Mouse (Mus musculus) layer of hippocampus, postnatal 10 days (tissue): ENCODE data around the gene Scn7a. TPM values are rescaled to one million over a fixed set of nuclear protein-coding genes. Genes with fewer than 3 reads are reported as not detected.

Experiments used
- DNase-seq, 2 experiments: peaks; one replicate each; pipeline ENCODE4 v3.0.0; 2021; ENCODE audit warnings: low spot score in 2 of 2
- long read RNA-seq: library from polyadenylated mRNA; stranded (forward); transcript quantifications from one replicate; pipeline ENCODE4 v2.0.0, GENCODE M21; 2023
- total RNA-seq, 2 experiments: library from RNA; stranded (reverse); gene quantifications; 2 replicates each; pipeline ENCODE4 v1.2.3; 2021

The Scn7a gene
- total RNA-seq: under 1 TPM; 0.94 to 0.98 TPM
- long read RNA-seq, partial matches to known transcripts: 0 of 1 reads
- long read RNA-seq, other reads (novel, unspliced or antisense): 1 of 1 reads

DNA sequence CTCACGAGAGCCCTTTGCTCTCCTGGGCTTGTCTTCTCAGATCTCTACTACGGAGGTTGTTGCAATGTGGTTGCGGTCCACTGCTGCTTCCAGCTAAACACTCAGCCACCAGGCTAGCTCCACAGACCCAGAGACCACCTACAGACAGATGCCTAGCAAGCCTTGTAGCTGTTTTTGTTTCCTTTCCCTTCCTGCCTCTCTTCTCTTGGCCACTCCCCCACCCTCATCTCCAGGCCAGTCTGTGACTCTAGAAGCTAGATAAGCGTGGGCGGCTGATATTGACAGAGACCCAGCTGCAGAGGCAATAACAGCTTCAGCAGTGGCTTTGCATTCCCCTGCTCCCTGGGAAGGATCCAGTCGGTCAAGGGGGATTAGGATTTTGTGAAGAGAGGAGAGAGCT, at the start of gene Scn7a:
TSS of gene Scn7a (minus strand) at position 150 of the 400 bp plus-strand sequence.
- peak in 1 of 2 experiments; percentile 9 for DNase-seq

DNA sequence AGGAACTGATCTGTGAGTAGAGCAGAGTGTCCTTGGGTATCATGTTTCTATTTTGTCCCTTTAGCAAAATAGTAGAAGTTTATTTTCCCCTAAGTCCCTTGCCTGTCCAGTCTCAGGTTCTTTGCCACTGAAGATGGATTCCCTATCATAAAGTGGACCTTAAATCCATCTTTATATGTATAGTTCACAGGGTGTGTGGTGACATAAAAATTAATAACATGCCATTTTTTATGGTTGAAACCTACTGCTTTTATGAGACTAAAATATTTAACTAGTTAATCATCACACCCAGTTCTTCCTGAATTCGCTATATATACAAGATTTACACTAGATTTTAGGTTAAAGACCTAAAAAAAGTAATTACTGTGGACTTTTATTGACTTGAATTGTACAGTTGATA, 43.0 kb upstream of the Scn7a start:
- DNase-seq: no peak

DNA sequence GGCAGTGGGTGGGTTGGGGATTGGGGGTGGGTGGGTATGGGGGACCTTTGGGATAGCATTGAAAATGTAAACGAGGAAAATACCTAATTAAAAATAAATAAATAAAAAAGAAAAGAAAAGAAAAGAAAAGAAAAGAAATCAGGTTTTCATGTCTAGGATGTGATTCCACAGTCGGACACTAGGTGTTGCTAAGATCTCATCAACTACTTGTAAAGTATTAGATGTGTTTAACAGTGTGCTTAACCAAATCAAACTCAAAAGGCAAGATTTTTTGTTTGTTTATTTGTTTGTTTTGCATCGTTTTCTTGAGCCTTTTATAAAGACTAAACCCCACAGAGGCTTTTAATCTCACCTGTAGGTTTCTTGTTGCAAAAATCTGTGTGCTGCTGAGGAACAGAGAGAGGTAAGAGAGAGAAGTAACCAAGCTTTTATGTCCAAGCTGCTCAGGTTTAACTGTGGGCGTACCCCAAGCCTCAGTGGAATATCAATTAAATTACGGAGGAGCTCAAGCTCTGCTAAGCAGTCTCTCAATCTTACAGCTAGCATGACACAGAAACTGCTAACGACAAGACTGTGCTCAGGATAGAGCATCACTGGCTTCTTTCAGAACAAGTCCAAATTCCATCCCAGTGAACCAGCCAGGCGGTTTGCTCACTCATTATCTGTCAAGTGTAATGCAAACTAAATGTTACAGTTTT, 35.3 kb upstream of the Scn7a start:
- DNase-seq: peak; percentile 30 to 37

DNA sequence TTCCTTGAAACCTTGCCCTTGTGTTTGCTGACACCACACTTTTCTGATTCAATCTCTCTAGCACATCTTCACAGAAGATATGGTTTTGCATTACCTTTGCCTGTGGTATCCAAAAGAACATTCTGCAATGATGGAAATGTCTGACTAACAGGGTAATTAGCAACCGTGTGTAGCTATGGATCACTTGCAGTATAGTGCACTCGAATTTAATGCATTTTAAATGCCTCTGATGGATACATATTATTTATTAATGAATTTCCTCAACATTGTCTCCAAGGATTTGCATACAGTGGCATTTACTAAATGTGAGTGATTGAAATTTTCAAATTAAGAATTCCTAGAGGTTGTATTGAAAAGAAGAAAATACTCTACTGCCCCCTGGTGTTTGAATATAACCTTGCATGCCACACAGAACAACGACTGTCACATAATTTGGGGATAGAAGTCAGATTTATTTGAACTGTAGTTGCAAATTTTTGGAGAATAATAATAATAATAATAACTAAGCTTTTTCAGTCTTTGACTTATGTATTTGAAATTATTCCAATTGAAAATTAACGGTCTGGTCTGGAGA, 15.0 kb upstream of the Scn7a start:
- peak; percentile 12 to 38 for DNase-seq

DNA sequence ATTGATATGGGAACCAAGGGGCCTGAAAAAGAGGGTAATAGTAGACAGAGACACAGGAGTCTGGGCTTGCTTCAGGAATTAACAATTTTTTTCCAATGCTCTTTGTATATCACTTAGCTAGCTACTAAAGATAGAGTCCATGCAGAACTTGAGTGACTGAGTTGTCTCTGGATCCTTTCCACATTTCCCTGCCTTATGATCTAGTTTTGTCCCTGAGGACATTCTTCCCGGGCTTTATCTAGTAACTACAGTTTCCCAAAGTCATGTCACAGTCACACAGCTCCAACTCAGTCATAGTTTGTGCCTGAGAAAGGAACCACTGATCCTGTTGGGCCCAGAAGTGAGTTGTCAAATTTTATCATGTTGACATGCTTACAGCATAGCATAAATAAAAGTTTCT, 12.8 kb upstream of the Scn7a start:
- no peak for DNase-seq

DNA sequence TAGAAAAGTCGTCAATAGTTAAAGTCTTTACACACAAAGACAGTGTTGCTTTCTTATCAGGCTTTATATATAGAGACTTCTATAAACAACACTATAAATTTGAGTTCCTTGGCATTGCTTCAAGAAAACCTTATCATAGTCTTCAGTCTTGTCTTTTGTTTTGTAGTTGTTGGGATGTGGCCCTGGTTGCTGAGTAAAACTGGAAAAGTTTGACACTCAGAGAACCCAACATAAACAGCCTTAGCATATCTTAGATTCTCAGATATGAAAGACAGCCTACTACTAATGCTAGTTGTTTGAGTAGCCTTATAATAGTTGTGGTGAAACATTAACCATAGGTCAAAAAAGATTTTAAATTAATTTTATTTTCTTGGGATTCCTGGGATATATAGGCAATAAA, 6.9 kb upstream of the Scn7a start:
- DNase-seq: no peak

DNA sequence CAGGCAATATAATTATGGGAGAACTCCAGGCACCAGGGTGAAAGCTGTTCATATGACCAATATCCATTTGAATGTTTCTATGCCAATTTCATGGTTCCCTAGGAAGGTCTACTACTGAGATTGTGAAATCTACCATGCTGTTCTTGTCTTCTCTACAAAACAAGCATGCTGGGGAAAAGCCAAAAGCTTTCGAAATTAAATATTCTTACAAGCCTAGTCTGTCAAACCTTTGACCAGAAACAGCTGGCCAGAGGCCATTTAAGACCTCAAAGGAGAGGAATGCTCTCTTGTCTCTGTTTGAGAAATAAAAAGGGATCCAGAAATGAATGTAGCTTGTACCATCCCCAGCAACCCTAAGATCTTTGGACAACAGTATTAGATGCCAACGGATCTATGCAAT, 3.8 kb downstream of the Scn7a start:
- DNase-seq: no peak

DNA sequence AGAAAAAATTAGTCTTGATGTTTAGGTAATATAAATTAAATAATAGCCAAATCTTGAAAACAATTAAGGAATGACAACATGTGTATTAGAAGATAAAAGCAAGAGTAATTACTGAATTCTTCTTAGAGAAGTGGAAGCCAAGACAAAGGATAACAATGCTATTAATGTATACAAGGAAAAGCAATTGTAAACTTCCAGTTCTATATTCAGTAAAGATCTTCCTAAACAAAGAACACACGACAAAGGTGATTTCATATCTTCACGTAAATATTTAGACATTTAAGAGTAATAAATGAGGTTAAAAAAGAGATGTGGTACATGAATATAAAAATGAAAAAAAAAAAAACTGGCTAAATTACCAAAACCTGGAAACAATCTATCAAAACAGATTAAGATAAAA, 16.7 kb downstream of the Scn7a start:
- no peak for DNase-seq

DNA sequence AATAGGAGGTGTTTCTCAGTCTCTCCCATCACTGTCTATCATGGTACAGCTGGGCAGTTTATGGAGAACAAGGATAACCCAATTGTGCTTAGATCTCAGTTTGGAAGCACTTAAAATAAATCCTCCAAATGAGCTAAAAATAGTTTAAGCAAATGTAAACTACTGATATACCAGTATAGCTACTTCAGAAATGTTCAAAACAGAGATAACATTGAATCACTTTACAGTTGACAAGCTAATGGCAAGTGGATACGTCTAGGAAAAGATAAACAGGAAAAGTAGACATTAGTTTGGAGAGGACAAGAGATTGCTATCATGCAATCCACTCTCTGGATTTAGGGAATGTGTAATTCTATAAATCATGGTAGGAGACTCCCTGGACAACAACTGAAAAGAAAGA, 19.5 kb downstream of the Scn7a start:
- no peak for DNase-seq

DNA sequence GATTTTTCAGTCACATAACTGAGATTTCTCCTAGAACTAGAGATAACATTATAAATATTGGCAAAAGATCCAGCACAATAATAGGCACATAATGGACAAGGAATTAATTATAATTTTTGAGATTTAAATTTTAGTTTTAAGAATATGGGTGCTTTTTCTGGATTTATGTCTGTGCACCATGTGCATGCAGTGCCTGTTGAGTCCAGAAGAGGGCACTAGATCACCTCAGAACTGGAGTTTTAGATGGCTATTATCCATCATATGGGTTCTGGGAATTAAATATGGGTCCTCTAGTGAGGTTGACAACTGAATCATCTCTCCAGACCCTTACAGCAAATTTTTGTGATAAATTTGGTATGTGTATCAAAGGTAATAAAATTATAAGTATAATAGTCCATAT, 21.8 kb downstream of the Scn7a start:
- DNase-seq: no peak

DNA sequence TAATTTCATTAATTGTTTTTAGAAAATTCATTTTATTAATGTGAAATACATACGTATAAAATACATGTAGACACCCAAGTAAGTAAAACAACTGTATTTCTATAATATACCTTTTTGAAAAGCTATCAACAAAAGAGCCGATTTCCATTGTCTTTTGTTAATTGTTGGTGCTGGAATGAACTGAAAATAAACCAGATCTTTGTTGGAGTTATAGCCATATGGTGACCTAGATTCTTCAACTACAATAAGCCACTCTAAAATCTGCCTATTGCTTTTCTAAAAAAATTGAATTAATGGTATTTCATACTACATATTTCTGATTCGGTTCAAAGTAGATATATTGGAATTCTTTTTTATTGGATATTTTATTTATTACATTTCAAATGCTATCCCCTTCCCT, 56.7 kb downstream of the Scn7a start:
- no peak for DNase-seq

DNA sequence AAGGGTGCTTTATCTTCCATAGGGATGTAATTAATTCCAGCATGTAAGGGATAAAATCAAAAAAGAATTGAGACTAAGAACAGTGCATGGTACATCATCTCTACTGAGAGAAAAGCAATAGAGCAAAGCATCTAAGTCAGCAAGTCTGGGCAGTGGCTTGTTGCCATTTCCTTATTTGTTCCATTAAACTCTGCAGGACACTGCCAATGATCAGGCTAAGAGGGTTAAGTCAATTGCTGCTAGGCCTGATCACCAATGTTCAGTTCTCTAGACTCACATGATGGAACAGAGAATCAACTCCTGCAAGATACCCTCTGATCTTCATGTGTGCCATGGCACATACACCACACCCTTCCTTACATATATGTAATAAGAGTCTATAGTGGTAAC, 57.1 kb downstream of the Scn7a start:
- no peak for DNase-seq

DNA sequence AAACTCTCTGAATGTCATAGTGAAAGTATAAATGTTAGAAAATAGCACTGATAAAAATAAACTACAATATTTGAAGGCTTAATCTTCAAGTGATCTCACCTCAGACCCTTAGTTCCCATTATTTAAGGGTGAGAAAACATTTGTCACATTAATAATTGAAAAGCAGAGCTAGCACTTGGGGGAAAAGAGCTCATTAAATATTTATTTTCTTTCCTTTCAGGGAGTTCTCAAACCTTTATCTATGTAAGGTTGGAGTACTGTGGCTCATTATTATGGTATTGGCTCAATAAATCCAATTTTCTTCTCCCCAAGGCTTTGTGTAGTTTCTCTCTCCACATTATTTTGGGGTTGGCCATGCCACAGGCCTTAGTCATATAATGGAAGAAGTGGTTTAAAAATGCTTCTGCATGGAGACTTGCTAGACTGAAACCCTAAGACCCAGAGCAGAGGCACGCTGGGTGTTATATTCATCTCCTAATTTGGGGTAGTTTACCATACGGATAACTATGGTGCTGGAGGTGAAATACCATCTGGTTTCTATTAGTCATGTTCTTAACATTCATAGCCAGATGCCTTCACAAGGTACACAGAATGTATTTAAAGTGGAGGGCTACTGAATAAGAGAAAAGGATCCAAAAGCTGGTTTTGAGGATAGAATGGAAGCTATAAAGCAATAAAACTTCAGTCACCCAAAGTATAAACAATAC, 57.7 kb downstream of the Scn7a start:
- DNase-seq: no peak

DNA sequence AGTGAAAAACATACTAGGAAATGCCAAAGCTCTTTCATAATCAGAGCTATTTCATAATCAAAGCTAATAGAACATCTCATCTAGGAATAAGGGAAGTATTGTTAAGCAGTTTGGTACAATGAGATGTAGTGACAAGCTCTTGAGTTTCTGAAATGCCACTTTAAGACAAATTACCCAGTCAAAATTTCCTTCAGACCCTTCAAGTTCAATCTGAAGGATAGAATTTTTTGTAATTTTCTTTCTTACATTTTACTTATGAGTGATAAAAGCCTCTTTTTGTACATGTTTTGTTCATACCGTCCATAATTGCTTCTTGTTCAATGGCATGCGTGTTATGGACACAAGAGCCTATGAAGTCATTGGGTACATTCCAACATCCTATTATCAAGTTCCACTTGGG, 72.6 kb downstream of the Scn7a start:
- DNase-seq: no peak

DNA sequence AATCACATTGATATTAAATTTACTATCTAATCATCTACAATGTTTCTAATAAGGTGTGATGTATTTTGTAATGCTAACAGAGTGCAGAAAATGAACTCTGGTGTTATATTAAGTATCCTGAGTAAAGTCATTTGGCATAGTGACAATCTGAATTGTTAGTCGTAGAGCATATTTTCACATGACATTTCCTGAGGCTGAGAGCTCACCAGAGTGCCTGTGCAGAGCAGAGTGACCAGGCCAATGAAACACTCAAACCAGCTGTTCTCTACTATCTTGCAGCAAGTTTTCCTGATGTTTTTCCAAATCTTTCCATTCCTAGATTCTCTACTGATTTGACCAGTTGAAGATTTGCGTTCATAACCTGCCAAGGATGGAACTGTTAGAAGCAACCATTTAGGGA, 92.4 kb downstream of the Scn7a start:
- DNase-seq: no peak

DNA sequence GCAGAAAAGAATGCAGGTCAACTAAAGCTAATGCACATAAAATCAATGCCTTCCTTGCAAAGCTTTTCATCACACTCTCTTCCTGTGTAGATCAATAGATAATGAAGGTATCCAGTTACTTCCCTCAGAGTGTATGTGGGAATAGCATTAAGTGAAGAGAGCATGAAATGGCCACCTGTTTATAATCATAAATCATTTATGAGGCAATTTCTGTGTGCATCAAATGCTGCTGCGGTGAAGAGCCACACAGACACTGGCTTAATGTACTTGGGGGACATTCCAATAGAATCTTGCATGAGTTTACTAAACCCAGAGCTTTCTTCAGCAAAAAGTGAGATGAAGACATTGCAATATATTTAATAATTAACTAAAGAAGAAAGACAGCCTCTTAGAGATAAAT, 122.7 kb downstream of the Scn7a start:
- no peak for DNase-seq

DNA sequence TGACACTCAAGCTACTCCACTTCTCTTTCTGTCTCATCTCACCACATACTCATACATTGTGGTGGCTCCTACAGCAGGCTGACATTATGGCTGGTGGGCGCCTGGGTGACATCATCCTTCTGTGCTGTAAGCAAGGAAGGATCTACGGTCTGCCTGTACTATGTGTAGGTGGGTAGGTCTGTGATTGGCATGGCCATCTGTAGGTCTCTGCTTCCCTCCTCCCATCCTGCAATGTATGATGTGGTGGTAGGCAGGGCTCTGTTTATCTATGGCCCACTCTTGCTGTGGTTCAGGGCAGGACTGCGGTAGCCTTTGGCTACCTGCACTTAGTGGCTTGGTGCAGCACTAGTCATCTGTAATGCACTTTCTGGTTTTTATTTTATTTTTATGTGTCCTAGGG, 128.3 kb downstream of the Scn7a start:
- DNase-seq: no peak

DNA sequence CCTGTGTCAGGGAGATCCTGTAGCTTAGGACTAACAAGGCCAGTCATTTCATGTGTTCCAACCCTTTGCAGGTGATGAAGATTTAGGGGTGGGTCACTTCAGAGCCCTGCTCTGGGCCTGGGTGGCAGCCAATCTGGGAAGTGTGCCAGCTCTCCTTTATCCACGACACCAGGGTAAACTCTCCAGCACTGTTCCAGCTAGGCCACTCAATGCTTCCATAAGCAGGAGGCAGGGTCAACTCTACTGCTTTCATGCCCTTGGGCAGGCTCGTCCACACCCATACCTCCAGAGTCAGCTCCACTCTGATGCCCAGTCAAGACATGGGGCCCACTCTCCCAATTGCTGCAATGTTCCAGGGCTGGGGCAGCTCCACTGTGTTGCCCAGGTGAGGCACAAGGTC, 129.3 kb downstream of the Scn7a start:
- DNase-seq: no peak

DNA sequence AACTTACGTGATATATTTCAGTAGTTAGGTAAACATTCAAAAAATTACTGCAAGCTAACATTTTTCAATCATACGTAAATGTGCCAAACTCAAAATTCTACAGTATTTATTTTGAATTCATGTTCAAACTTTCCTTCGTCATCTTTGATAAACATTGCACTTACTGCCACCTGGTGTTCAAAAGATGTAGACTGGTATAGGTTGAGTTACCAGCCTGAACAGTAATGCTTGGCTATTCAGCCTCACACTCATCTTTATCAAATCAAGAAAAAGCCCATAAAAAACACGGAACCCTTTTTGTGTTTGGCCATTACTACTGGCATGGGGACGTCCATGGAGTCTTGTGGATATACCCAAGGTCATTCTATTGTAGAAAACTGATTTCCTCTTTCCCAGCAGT, 140.3 kb downstream of the Scn7a start:
- DNase-seq: peak in 1 of 2 experiments; percentile 21

DNA sequence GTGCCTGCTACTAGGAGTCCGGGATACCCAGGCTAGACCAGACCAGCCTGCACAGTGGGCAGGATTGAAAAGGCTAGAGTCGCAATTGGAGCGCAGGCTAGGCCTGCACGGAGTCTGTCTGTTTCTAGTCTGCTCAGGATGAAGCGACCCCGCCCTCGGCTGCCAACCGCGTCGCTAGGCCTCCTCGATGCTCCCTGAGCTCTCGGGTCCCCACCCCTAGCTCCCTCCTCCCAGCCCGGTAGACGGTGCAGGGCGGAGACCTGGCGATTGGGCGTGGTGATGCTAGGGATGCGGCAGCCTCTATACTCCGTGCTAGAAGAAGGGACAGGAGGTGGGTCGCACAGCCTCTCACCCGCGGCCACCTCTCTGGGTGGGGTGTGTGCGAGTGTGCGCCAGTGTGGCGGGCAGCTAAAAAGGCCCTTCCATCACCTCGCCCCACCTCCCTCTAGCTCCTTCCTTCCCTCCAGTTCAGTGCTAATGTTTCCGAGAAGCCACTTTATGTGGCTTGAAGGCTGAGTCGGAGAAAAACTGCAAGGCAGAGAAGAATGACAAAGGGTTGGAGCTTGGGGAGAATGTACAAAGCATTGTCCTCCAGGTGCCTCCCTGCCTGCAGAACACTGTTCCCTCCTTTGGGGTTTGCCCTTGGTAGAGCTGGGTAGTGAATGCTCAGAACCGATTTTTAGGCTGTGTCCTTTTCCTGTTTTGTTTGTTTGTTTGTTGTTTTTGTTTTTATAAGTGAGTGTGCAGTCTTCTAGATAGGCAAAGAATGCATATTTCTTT, 149.9 kb downstream of the Scn7a start, which contains the start of gene Scn9a:
TSS of gene Scn9a (minus strand) at position 383 of the 780 bp plus-strand sequence.
- DNase-seq: peak; percentile 12 to 30

DNA sequence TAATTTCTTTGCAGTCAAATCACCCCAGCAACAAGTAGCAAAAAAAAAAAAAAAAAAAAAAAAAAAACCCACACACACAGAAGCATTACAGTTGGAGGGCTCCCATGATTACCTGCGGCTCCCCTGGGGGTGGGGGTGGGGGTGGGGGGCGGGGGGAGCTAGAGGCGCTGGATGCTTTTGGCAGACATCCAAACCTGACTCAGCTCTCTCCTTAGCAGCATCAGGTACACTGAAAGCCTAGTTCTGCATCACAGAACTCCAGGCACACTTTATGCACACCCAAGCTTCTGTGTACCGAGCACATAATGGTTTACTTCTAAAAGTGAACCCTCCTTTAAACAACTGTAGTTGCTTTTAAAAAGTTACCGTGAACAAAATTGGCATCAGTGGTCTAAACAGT, 152.0 kb downstream of the Scn7a start:
- DNase-seq: no peak
